Mouse (Mus musculus): ENCODE measurements around the gene Mall. TPM values are rescaled to one million over a fixed set of nuclear protein-coding genes. Genes with fewer than 3 reads are reported as not detected.

Gene Mall
- polyA plus RNA-seq, 1 experiment from 2014 or later, result 0.06 TPM

GRCm38 (mm10) chr2:127667843-127668506 lies 61.8 kb downstream of the Mall start:
- 7% methylated on average over 2 of the region's 2 CpGs for WGBS (ENCODE audit: insufficient replicate concordance)
- H3K27me3 ChIP-seq, result no peaks in the 10 kb centered on the region
- H3K4me2 ChIP-seq, result no peak overlapping the region
- H3K9me3 ChIP-seq (replicated peaks), result no peaks in the 10 kb centered on the region
- H3K4me1 ChIP-seq (replicated peaks), result no peaks in the 10 kb centered on the region
- no peak overlapping the region for H3K4me3 ChIP-seq (replicated peaks)
- ATAC-seq (ENCODE audit: low read depth), result no peak
- no peak for DNase-seq
- H3K9ac ChIP-seq, result no peak overlapping the region
- no peaks in the 10 kb centered on the region for H3K36me3 ChIP-seq
- no peak overlapping the region for H3K27ac ChIP-seq

- ATAC-seq (ENCODE audit: low read depth), result no peak
- no peak overlapping the region for H3K9ac ChIP-seq
- H3K9me3 ChIP-seq (replicated peaks), result no peaks in the 10 kb centered on the region
- no peak overlapping the region for H3K4me2 ChIP-seq
- H3K4me1 ChIP-seq (replicated peaks), result no peaks in the 10 kb centered on the region
- no peak overlapping the region for H3K27ac ChIP-seq
- no peaks in the 10 kb centered on the region for H3K27me3 ChIP-seq
- no peaks in the 10 kb centered on the region for H3K36me3 ChIP-seq
- DNase-seq, result no peak
- no peak overlapping the region for H3K4me3 ChIP-seq (replicated peaks)
Measured at GRCm38 (mm10) chr2:127667015-127667414, 62.7 kb downstream of the Mall start.

GRCm38 (mm10) chr2:127662708-127663107 lies 67.0 kb downstream of the Mall start:
- ATAC-seq (ENCODE audit: low read depth) (no peak), DNase-seq (no peak)
- Histone ChIP-seq H3K27ac (no peak overlapping the region), H3K9me3 (replicated peaks) (no peaks in the 10 kb centered on the region), H3K4me2 (no peak overlapping the region), H3K4me1 (replicated peaks) (no peaks in the 10 kb centered on the region), H3K4me3 (replicated peaks) (no peak overlapping the region), H3K9ac (no peak overlapping the region), H3K36me3 (no peaks in the 10 kb centered on the region), H3K27me3 (peaks cover 12% of the 10 kb centered on the region)
- 45% methylated on average over 1 of the region's 2 CpGs for WGBS (ENCODE audit: insufficient replicate concordance)

GRCm38 (mm10) chr2:127656086-127656720 lies 73.5 kb downstream of the Mall start, which contains the start of gene Mal:
Gene Mal, minus strand, starts transcription at chr2:127656695.
- no peaks in the 10 kb centered on the region for H3K9me3 ChIP-seq (replicated peaks)
- ATAC-seq (ENCODE audit: low read depth), result no peak
- peaks cover 71% of the 10 kb centered on the region for H3K27me3 ChIP-seq
- H3K4me2 ChIP-seq, result peak within 1 kb of the TSS; percentile 51
- DNase-seq, result no peak
- H3K4me1 ChIP-seq (replicated peaks), result no peaks in the 10 kb centered on the region
- no peak within 1 kb of the TSS for H3K9ac ChIP-seq
- 2% methylated on average over 43 of the region's 43 CpGs for WGBS (ENCODE audit: insufficient replicate concordance)
- peak within 1 kb of the TSS; percentile 34 for H3K4me3 ChIP-seq (replicated peaks)
- no peak within 1 kb of the TSS for H3K27ac ChIP-seq
- H3K36me3 ChIP-seq, result no peaks in the 10 kb centered on the region

GRCm38 (mm10) chr2:127655419-127655818 lies 74.3 kb downstream of the Mall start:
- 5% methylated on average over 9 of the region's 9 CpGs for WGBS (ENCODE audit: insufficient replicate concordance)
- H3K9ac ChIP-seq, result no peak overlapping the region
- ATAC-seq (ENCODE audit: low read depth) (no peak), DNase-seq (no peak)
- H3K27me3 ChIP-seq, result peaks cover 68% of the 10 kb centered on the region
- H3K4me2 ChIP-seq, result no peak overlapping the region
- H3K27ac ChIP-seq, result no peak overlapping the region
- no peaks in the 10 kb centered on the region for H3K4me1 ChIP-seq (replicated peaks)
- H3K4me3 ChIP-seq (replicated peaks), result no peak overlapping the region
- no peaks in the 10 kb centered on the region for H3K9me3 ChIP-seq (replicated peaks)
- no peaks in the 10 kb centered on the region for H3K36me3 ChIP-seq

- Histone ChIP-seq H3K9me3 (replicated peaks) (no peaks in the 10 kb centered on the region), H3K27me3 (peaks cover 70% of the 10 kb centered on the region), H3K4me3 (replicated peaks) (no peak overlapping the region), H3K36me3 (no peaks in the 10 kb centered on the region), H3K4me2 (no peak overlapping the region), H3K9ac (no peak overlapping the region), H3K27ac (no peak overlapping the region), H3K4me1 (replicated peaks) (no peaks in the 10 kb centered on the region)
- DNase-seq, result no peak
- WGBS (ENCODE audit: insufficient replicate concordance), result 49% methylated on average over 3 of the region's 3 CpGs
- no peak for ATAC-seq (ENCODE audit: low read depth)
Measured at GRCm38 (mm10) chr2:127654786-127655185, 74.9 kb downstream of the Mall start.

Other genes starting within 250 kb of the Mall start
- 0.27 and 0.33 TPM in 2 replicates for gene Kcnip3, start 207.8 kb downstream of the Mall start, polyA plus RNA-seq (2015; fragmentation: Nextera tagmentation; extraction: Ambion mirVana)
- 0.03 TPM in 1 of 2 replicates, not detected in the other for gene Prom2, start 188.5 kb downstream of the Mall start, polyA plus RNA-seq (2015; fragmentation: Nextera tagmentation; extraction: Ambion mirVana)
- gene Zfp661, start 142.8 kb downstream of the Mall start, polyA plus RNA-seq (2015; fragmentation: Nextera tagmentation; extraction: Ambion mirVana), result 1.2 and 1.6 TPM in 2 replicates
- gene Mrps5, start 142.7 kb downstream of the Mall start, polyA plus RNA-seq (2015; fragmentation: Nextera tagmentation; extraction: Ambion mirVana), result 124 and 127 TPM in 2 replicates
- 0.03 and 0.05 TPM in 2 replicates for gene Mal, start 73.2 kb downstream of the Mall start, polyA plus RNA-seq (2015; fragmentation: Nextera tagmentation; extraction: Ambion mirVana)
- gene Nphp1, start 59.0 kb upstream of the Mall start, polyA plus RNA-seq (2015; fragmentation: Nextera tagmentation; extraction: Ambion mirVana), result 7.7 and 9.0 TPM in 2 replicates
- gene Mtln, start 62.6 kb upstream of the Mall start, polyA plus RNA-seq (2015; fragmentation: Nextera tagmentation; extraction: Ambion mirVana), result 27.1 and 27.3 TPM in 2 replicates
- gene Bub1, start 101.9 kb upstream of the Mall start, polyA plus RNA-seq (2015; fragmentation: Nextera tagmentation; extraction: Ambion mirVana), result 35.4 and 47.9 TPM in 2 replicates
- not detected in 2 replicates for gene Acoxl, start 108.9 kb upstream of the Mall start, polyA plus RNA-seq (2015; fragmentation: Nextera tagmentation; extraction: Ambion mirVana)